Mouse (Mus musculus) cerebellum, postnatal 25 days (tissue): ENCODE measurements at regions not wholly inside any gene's neighbourhood (a gene's known extent, or its start where the extent isn't known, plus 50 kb on each side); places are given as distances from the start of the nearest gene placed in this dataset.
A peak's percentile ranks its signal among the peaks of the same experiment; 100 is the strongest.

Experiments
- DNase-seq, 2 experiments: peaks; one replicate each; pipeline ENCODE4 v3.0.0; 2021; ENCODE audit warnings: mixed read lengths in 2 of 2

DNA sequence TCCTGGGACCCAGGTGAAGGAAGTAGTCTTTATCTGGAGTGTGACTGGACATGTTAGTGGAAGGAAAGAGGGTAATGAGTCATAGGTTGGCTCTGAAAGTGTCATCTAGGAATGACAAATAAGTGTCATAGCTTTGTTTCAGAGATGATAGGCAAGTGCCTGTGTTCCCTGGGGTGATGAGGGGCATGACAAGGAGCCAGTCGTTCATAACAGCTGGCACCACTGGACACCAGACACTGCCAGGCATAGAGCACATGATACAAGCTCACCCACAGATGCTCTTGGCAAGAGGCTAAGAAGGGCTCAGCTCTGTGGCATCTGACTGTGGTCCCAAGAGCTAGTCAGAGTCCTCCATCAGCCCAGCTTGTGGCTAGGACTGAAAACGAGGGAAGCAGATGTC lies 171.0 kb downstream of the Rab11fip4 start:
- no peak for DNase-seq

DNA sequence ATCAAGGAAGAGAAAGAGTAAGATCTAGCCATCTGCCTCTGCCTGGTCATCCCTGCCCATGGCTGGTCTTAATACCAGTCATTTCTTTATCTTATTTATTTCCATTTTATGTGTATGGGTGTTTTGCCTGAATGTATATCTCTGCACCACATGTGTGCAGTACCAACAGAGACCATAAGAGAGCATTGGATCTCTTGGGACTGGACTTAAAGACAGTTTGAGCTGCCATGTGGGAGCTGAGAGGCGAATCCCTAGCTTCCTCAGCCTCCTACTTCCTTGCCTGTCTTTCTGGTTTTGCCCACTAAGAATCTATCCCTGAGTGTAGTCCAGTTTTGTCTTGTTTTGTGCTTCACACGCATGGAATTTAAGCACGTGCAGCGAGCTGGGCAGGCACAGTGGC lies 169.5 kb downstream of the Rab11fip4 start:
- DNase-seq = no peak

DNA sequence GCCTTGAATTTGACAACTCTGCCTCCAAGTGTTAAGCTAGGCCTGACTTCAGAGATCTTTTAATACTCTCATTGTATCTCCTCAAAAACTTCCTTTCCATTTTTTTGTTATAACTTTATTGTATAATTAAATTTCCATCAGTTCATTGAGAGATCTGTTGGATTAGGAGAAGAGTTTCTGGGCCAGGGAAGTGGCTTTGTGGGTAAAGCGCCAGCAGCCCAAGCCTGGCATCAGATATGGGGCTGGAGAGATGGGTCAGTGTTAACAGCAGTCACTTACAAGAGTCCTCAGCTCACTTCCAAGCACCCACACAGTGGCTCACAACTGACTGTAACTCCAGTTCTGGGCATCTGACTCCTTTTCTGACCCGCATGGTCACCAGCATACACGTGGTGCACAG lies 167.3 kb downstream of the Rab11fip4 start:
- DNase-seq = no peak

DNA sequence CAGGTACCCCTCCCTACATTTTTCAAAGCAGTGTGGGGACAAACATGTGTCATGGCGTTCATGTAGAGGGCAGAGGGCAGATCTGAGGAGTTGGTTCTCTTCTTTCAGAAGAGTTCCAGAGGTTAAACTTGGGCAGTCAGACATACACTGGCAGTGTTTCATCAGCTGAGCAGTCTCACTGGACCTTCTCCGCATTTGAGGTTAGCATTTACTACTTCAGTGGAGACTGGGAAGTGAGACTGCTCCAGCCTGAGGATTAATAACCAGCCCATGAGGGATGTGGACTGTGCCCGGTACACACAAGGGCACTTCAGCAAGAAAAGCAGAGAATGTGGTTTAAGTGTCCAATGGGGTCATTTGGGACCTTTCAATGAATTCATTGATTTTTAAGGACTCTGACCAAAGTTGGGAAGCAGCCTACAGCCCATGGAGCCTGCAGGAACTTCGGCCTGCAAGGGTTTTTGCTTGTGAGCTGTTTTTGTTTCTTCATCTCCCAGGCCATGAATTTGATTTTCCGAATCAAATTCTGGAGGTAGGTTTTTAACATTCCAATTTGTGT lies 166.6 kb downstream of the Rab11fip4 start:
- no peak for DNase-seq

DNA sequence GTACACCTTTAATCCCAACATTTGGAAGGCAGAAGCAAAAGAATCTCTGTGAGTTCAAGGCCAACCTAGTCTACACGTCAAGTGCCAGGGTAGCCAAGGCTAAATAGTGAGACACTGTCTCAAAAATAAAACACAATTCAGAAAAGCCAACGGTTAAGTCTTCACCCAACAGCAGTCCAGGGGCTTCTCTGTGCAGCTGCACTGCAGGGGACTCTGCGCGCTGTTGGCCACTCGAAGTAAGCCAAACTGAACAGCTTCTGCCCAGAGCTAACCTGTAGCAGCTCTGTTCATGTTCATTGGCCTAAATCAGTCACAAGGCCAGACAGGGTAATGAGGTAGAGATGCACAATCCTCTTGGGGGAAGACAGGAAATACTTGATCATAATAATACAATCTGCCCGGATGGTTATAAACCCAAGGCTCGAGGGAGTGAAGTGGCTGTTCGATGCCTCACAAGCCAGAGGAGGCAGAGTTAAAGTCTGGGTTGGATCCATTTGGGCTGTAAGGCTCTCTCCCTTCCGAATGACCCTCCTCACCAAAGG lies 165.4 kb downstream of the Rab11fip4 start:
- DNase-seq = no peak

DNA sequence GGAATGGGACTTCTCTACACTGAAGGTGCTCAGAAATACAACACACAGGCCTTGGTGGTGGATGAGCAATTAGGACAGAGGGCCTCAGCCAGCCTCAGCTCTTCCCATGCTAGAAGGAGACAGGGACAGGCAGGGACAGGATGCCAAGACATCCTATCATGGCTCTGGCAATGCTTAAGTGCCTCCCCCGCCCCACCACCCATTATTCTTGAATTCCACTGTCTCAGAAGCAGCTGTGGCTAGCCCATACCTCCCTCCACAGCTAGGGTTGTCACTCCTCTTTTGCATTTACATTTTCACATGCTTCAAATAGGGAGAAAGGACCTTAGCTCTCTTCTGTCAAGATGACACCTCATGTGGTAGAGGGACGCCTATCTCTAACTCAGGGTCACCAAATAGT lies 162.5 kb downstream of the Rab11fip4 start:
- no peak for DNase-seq

DNA sequence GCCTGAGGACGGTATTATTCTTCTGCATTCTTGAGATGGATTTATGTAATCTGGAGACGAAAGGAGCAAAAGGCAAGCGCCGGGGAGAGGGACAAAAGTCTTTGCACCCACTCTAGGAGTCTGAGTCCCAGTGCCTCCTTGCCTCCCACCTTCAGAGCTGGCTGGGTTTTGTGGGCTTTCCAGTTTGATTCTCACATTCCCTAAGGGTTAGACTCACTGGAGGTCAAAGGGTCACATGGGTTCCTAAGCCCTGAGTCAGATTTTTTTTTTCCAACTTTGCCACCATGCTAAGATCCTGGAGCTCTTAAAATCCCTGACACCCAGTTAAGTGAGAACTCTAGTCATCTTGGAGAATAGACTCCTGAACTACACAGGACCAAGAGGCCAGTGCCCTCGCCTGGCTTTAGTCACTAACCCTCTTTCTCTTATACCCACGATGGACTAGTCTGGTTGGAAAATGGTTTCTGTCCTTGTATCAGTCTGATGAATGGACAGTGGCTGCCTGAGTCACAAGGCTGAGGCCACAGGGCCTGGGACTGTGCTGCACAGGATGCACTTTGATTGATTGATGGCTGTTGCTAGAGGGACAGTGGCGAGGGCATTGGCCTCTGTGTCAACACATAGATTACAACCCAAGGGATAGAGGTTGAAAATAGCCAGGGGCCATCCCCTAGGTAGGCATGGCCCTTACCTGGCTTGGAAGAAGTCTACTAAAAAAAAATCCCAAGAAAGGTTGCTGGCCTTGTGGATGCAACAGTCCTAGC lies 161.9 kb downstream of the Rab11fip4 start:
- DNase-seq = no peak

DNA sequence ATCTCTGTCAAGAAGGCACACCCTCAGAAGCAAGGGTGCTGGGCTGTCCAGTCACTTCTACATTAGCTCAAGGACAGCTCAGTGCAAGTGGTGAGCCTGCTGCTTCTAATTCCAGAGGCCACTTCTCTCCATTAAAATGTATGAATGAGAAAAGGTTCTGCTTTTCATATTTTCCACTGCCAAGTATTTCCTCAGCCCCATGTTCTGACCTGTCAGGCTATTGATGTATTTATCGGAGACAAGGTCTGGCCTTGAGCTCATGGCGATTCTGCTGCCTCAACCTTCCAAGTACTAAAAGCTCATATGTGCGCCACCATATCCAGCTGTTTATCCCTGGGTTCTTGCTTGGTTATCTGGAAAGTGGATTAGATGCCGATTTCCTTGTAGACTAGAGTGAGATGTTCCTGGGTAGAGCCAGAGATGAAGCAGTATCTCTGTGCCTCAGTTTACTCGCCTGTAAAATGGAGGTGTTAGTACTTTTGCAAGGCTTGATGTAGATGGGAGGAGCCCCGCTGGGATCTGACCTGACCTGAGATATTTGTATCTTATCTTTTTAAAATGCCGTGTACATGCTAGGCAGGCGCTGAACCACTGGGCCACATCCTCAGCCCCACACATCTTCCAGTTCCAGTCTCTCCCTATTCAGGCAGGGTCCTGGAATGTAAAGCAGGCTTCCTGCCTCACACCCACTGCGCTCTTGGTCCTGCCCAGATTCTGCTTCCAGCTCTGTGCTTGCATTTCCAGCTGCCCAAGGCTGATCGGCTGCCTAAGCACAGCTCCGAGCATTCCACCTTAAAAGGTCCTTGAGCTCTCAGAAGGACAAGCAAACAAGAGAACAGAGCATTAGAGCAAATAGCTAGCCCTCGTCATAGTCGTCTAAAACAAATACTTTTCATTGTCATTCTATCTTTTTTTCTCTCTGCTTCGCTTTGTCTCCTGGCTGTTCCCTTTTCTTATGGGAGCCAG lies 161.0 kb downstream of the Rab11fip4 start:
- DNase-seq = no peak

DNA sequence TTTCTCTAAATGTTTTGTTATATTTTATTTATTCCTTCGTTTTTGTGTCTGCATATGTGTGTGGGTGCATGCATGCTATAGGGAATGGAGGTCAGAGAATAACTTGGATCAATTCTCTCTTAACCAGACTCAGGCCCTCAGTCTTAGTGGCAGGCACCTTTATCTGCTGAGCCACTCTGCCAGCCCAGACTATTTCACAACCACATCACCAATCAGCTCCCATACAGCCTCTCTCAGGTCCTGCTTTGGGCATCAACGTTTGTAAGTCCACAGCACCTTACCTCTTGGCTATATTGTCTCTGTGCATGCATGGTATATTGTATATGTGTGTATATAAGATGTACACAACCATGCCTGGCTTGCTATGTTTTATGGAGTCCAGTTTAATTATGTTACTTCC lies 159.9 kb downstream of the Rab11fip4 start:
- no peak for DNase-seq

DNA sequence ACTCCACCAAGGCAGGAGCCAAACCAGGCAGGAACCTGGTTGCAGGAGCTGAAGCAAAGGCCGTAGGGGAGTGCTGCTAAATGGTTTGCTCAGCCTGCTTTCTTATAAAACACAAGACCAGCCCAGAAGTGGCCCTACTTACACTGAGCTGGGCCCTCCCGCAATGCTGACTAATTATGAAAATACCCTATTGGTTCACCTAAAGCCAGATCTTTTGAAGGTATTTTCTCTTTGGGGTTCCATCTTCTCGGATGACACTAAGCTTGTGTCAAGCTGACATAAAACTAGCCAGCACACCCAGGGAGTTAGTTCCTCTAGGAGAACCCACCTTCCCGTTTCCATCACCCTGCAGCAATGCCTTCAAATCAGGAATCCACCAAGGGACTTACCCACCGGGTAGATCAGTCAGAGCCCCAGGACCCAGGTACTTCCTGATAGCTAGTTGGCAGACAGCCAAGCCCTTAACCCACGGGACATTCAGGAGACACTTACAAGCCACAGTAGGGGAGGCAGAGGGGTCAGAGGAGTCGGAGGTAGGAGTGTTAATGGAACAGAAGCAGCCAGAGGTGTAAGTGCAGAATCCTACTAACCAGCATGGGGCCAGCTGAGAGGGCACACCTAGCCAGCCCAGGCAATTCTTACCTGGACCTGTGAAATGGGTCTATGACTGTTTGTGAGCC lies 158.9 kb downstream of the Rab11fip4 start:
- no peak for DNase-seq

DNA sequence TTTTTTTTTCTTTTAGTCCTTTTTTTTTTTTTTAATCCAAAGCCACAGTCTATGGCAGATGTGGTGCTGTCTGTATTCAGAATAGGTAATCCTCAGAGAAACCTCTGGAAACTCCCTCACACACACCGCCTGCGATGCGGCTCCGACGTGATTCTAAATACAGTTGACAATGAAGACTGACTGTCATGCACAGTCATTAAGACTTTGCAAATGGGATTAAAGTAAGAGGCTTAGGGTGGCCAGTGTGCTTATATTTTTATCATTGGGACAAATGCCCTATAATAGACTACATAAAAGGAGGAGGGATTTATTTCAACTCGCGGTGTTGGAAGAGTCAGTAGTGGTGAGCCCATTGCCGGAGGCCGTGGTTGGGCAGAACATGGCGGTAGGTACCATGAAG lies 158.1 kb downstream of the Rab11fip4 start:
- no peak for DNase-seq

DNA sequence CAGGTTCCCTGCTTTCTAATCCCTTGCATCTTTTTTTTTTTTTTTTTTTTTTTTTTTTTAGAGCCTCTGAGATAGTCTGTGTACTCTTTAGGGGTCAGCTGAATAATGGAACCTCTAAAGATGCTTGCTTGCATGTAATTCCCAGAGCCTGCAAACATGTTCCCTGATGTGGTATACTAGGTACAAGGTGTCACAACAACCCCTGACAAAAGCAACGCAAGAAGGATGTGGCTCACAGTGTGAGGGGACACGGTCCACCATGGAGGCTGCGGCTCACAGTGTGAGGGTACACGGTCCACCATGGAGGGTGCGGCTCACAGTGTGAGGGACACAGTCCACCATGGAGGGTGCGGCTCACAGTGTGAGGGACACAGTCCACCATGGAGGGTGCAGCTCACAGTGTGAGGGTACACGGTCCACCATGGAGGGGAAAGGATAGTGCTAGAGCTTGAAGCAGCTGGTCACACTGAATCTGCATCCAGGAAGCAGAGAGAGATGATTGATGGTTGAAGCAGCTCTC lies 157.7 kb downstream of the Rab11fip4 start:
- DNase-seq = no peak

DNA sequence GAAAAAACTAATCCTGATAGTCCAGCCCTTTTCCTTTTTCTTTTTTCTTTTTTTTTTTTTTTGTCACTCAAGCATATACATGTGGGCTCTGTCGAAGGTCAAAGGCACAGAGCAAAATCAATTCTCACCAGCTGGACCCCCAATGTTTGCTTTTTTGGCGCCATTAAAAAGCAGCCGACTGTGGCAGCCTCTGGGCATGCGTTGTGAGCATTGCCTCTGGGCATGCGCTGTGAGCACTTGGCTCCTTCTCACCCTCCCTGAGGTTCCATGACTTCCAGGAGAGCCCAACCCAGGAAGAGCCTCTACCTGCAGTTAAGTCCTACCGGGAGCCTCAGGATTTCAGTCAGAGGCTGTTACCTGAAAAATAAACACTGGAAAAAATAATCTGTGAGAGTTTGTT lies 156.8 kb downstream of the Rab11fip4 start:
- peak in 1 of 2 experiments; percentile 34 for DNase-seq
